Mouse (Mus musculus) myocyte (in vitro differentiated cells): ENCODE data around the gene Ppig. TPM values are rescaled to one million over a fixed set of nuclear protein-coding genes. Genes with fewer than 3 reads are reported as not detected.

Experiments
- H3K27me3 ChIP-seq: one replicate; pipeline ENCODE4 v1.6.1; 2011; ENCODE audit not compliant: control insufficient read depth, insufficient read depth, insufficient read length
- H3K36me3 ChIP-seq: one replicate; pipeline ENCODE4 v1.6.1; 2011; ENCODE audit not compliant: control insufficient read depth, insufficient read depth
- H3K4me2 ChIP-seq: one replicate; pipeline ENCODE4 v1.6.1; 2011; ENCODE audit warnings: low read depth, control low read depth
- H3K4me3 ChIP-seq: one replicate; pipeline ENCODE4 v1.5.1; 2011; ENCODE audit warnings: mild to moderate bottlenecking, control low read depth, moderate library complexity
- H3K79me2 ChIP-seq: one replicate; pipeline ENCODE4 v1.6.1; 2011; ENCODE audit not compliant: control insufficient read depth, insufficient read depth
- H3ac ChIP-seq: one replicate; pipeline ENCODE4 v1.6.1; 2011; ENCODE audit not compliant: control insufficient read depth, insufficient read length
- CEBPB ChIP-seq: IDR thresholded peaks from 2 replicates; pipeline ENCODE4 v1.6.1; 2011; ENCODE audit warnings: mild to moderate bottlenecking, moderate library complexity; ENCODE audit not compliant: poor library complexity, insufficient read depth, severe bottlenecking
- E2F4 ChIP-seq: IDR thresholded peaks from one replicate; pipeline ENCODE4 v1.6.1; 2011; ENCODE audit warnings: mild to moderate bottlenecking, control low read depth, moderate library complexity; ENCODE audit not compliant: insufficient read depth
- MAX ChIP-seq: IDR thresholded peaks from one replicate; pipeline ENCODE4 v1.6.1; 2011; ENCODE audit warnings: low read depth, mild to moderate bottlenecking, control low read depth
- MYOD1 ChIP-seq, 3 experiments: IDR thresholded peaks; one replicate each; pipeline ENCODE4 v1.6.1; 2011; ENCODE audit warnings: control low read depth in 2 of 3, low read depth in 2 of 3, mild to moderate bottlenecking in 2 of 3, moderate library complexity in 1 of 3; ENCODE audit not compliant: insufficient read length in 2 of 3, control insufficient read depth in 1 of 3
- MYOG ChIP-seq, 3 experiments: IDR thresholded peaks; one replicate each; pipeline ENCODE4 v1.6.1; 2011; ENCODE audit warnings: control low read depth in 2 of 3, low read depth in 2 of 3, mild to moderate bottlenecking in 2 of 3; ENCODE audit not compliant: insufficient read length in 2 of 3, control insufficient read depth in 1 of 3, insufficient read depth in 1 of 3
- POLR2A ChIP-seq: IDR thresholded peaks from one replicate; pipeline ENCODE4 v1.6.1; 2011; ENCODE audit warnings: low read depth, mild to moderate bottlenecking, control low read depth, moderate library complexity; ENCODE audit not compliant: insufficient read length
- POLR2AphosphoS2 ChIP-seq: IDR thresholded peaks from one replicate; pipeline ENCODE4 v1.6.1; 2011; ENCODE audit warnings: low read depth, control low read depth; ENCODE audit not compliant: insufficient read length
- REST ChIP-seq: IDR thresholded peaks from one replicate; pipeline ENCODE4 v1.6.1; 2011; ENCODE audit warnings: mild to moderate bottlenecking, control low read depth, moderate library complexity; ENCODE audit not compliant: insufficient read depth, insufficient read length
- SRF ChIP-seq: IDR thresholded peaks from one replicate; pipeline ENCODE4 v1.6.1; 2011; ENCODE audit warnings: low read depth; ENCODE audit not compliant: control insufficient read depth, insufficient read length
- TCF12 ChIP-seq: IDR thresholded peaks from one replicate; pipeline ENCODE4 v1.6.1; 2011; ENCODE audit warnings: mild to moderate bottlenecking, control low read depth; ENCODE audit not compliant: poor library complexity, insufficient read depth, severe bottlenecking
- TCF3 ChIP-seq: IDR thresholded peaks from one replicate; pipeline ENCODE4 v1.6.1; 2011; ENCODE audit warnings: low read depth, control low read depth; ENCODE audit not compliant: insufficient read length
- USF1 ChIP-seq: IDR thresholded peaks from one replicate; pipeline ENCODE4 v1.6.1; 2011; ENCODE audit warnings: low read depth, mild to moderate bottlenecking, control low read depth, moderate library complexity
- polyA plus RNA-seq: library from polyadenylated mRNA; unstranded; fragments of >200 nt; fragmentation: generic; extraction: Trizol; gene quantifications from one replicate; pipeline ENCODE4 v1.2.1, GENCODE M21; 2012; ENCODE audit warnings: missing spikeins

Ppig gene
- polyA plus RNA-seq, 1 experiment, result 7.6 TPM

GRCm38 (mm10) chr2:69773331-69773730, 51.0 kb downstream of the Ppig start:
- Histone ChIP-seq H3K36me3 (peaks cover 4% of the 10 kb centered on the region), H3K4me3 (no peak overlapping the region), H3K27me3 (no peaks in the 10 kb centered on the region), H3K4me2 (no peak overlapping the region), H3K79me2 (no peaks in the 10 kb centered on the region), H3ac (no peak overlapping the region)
- no peak for TF ChIP-seq POLR2AphosphoS2
- TF ChIP-seq E2F4, result no peak
- TF ChIP-seq REST, result no peak

- Histone ChIP-seq H3K4me3 (no peak overlapping the region), H3ac (no peak overlapping the region), H3K79me2 (no peaks in the 10 kb centered on the region), H3K27me3 (no peaks in the 10 kb centered on the region), H3K4me2 (no peak overlapping the region), H3K36me3 (peaks cover 4% of the 10 kb centered on the region)
- TF ChIP-seq TCF12 (no peak), CEBPB (no peak), TCF3 (no peak), MYOG (IDR thresholded peaks at IDR 0.05; ENCODE audit: control insufficient read depth in 1 of 3, insufficient read depth in 1 of 3, insufficient read length in 2 of 3, low read depth in 2 of 3) (no peak), REST (no peak), USF1 (no peak), MYOD1 (IDR thresholded peaks at IDR 0.05; ENCODE audit: control insufficient read depth in 1 of 3, insufficient read length in 2 of 3, low read depth in 2 of 3) (no peak), POLR2AphosphoS2 (no peak), MAX (no peak), E2F4 (no peak), POLR2A (no peak), SRF (no peak)
Observed at GRCm38 (mm10) chr2:69777985-69778835, 55.9 kb downstream of the Ppig start.

GRCm38 (mm10) chr2:69778836-69779177, 56.5 kb downstream of the Ppig start:
- Histone ChIP-seq H3K4me3 (no peak overlapping the region), H3ac (no peak overlapping the region), H3K36me3 (peaks cover 4% of the 10 kb centered on the region), H3K4me2 (no peak overlapping the region), H3K79me2 (no peaks in the 10 kb centered on the region), H3K27me3 (no peaks in the 10 kb centered on the region)
- TF ChIP-seq TCF3 (no peak), MYOD1 (IDR thresholded peaks at IDR 0.05; ENCODE audit: control insufficient read depth in 1 of 3, insufficient read length in 2 of 3, low read depth in 2 of 3) (no peak), SRF (no peak), USF1 (no peak), POLR2AphosphoS2 (no peak), TCF12 (no peak), CEBPB (no peak), MYOG (IDR thresholded peaks at IDR 0.05; ENCODE audit: control insufficient read depth in 1 of 3, insufficient read depth in 1 of 3, insufficient read length in 2 of 3, low read depth in 2 of 3) (no peak), POLR2A (no peak), MAX (no peak), E2F4 (no peak), REST (no peak)

GRCm38 (mm10) chr2:69788974-69789373, 66.6 kb downstream of the Ppig start:
- H3K4me3 ChIP-seq, result peak overlapping the region; percentile 56
- TF ChIP-seq TCF3 (no peak), REST (no peak), MAX (no peak), CEBPB (no peak), MYOG (IDR thresholded peaks at IDR 0.05; ENCODE audit: control insufficient read depth in 1 of 3, insufficient read depth in 1 of 3, insufficient read length in 2 of 3, low read depth in 2 of 3) (no peak), POLR2A (no peak), POLR2AphosphoS2 (no peak), MYOD1 (IDR thresholded peaks at IDR 0.05; ENCODE audit: control insufficient read depth in 1 of 3, insufficient read length in 2 of 3, low read depth in 2 of 3) (no peak), SRF (no peak), TCF12 (no peak), USF1 (no peak), E2F4 (no peak)
- peak overlapping the region; percentile 83 for H3ac ChIP-seq

More at GRCm38 (mm10) chr2:69788974-69789373, 66.6 kb downstream of the Ppig start:
- peak overlapping the region; percentile 92 for H3K4me2 ChIP-seq
- H3K36me3 ChIP-seq, result peaks cover 7% of the 10 kb centered on the region
- no peaks in the 10 kb centered on the region for H3K79me2 ChIP-seq
- no peaks in the 10 kb centered on the region for H3K27me3 ChIP-seq
